Comparison of ENCODE assay signal across 8 mouse cellular contexts in the genomic region with DNA sequence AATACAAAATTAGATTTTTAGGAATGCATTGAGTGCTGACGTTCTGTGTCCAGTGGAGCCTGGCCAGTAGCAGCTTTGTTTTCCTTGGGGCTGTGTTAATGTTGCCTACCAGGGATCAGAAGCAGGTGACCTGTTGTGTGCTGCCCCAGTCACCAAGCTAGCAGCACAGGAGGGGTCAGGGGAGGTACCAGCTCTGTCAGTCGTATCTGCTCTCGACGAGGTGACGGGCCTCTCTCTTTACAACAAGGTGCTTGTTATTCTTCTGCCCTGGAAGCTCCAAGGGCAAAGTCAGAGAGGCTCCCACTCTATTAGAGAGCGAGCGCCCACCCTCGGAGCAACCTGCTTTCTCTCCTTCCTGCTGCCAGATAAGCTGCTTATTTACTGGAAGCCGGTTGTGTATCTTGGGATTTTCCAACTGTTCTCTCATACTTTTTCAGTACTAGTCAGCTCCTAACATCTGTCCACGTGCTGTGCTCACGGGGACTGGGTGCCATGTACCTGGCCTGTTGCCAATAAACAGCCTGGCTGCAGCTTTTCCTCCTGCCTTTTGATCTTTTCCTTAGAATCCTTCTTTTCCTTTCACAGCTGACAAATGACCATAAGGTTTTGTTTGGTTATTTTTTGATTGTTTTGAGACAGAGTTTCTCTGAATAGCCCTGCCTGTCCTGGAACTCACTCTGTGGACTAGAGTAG. TPM values are rescaled to one million over a fixed set of nuclear protein-coding genes. Genes with fewer than 3 reads are reported as not detected.
DNase-seq lines count a peak whose midpoint lies in the region; ATAC-seq and TF ChIP-seq lines count a peak whose summit lies in the region.

No protein-coding gene starts in this region.

- ATAC-seq in embryonic facial prominence, embryonic 14.5 days (ENCODE audit: low read depth): no peak
- peak; percentile 7; the same call in 1 of the 2 replicates for ATAC-seq in intestine, embryonic 16.5 days
- ATAC-seq in midbrain, embryonic 11.5 days (ENCODE audit: low FRiP score): no peak

- 0 out of 2 replicates have a peak, but pooled peaks cover 5% of the 10 kb centered on the region for H3K36me3 ChIP-seq in embryonic facial prominence, embryonic 14.5 days (ENCODE audit: control insufficient read depth, insufficient read depth, low read length)
- H3K36me3 ChIP-seq in intestine, embryonic 16.5 days (ENCODE audit: control insufficient read depth, insufficient read depth, low read length): no peaks in the 10 kb centered on the region
- H3K36me3 ChIP-seq in midbrain, embryonic 11.5 days (ENCODE audit: control insufficient read depth, insufficient read depth, low read length): no peaks in the 10 kb centered on the region

- DNase-seq in left cerebral cortex, postnatal 25 days (ENCODE audit: low spot score in 2 of 2): peak; percentile 15 to 21
- no peak for DNase-seq in left cerebral cortex, adult 2 months (ENCODE audit: extremely low spot score in 1 of 2, low spot score in 2 of 2)
- peak; percentile 30 for DNase-seq in embryonic facial prominence, embryonic 14.5 days (ENCODE audit: low spot score)
- DNase-seq in midbrain, embryonic 11.5 days (ENCODE audit: low spot score, missing footprints): peak; percentile 89
- no peak for DNase-seq in right cerebral cortex, postnatal 14 days
- no peak for DNase-seq in embryo, embryonic 9.5 days (ENCODE audit: extremely low spot score)
- DNase-seq in lung, postnatal 4 days: no peak

- 25% methylated on average over 11 of the region's 11 CpGs for WGBS in embryonic facial prominence, embryonic 14.5 days
- WGBS in intestine, embryonic 16.5 days: 15% methylated on average over 11 of the region's 11 CpGs
- whole genome bisulfite sequencing in midbrain, embryonic 11.5 days: 6% methylated on average over 11 of the region's 11 CpGs

- no peak overlapping the region for H3K4me2 ChIP-seq in embryonic facial prominence, embryonic 14.5 days (ENCODE audit: low read depth, low read length)
- peak overlapping the region; percentile 75; the same call in 1 of the 2 replicates for H3K4me2 ChIP-seq in intestine, embryonic 16.5 days (ENCODE audit: low read depth, low read length)
- H3K4me2 ChIP-seq in midbrain, embryonic 11.5 days: no peak overlapping the region

- H3K9ac ChIP-seq in embryonic facial prominence, embryonic 14.5 days (ENCODE audit: low read depth, low read length): peak overlapping the region; percentile 20; the same call in 1 of the 2 replicates
- 0 out of 2 replicates have a peak overlapping the region, but pooled peaks have one; percentile 4 for H3K9ac ChIP-seq in intestine, embryonic 16.5 days (ENCODE audit: low read depth, low read length)
- 0 out of 2 replicates have a peak overlapping the region, but pooled peaks have one; percentile 3 for H3K9ac ChIP-seq in midbrain, embryonic 11.5 days (ENCODE audit: low read length)

- TF ChIP-seq CTCF in left cerebral cortex, adult 2 months (IDR thresholded peaks at IDR 0.05): no peak

- no peak overlapping the region for H3K4me3 ChIP-seq in left cerebral cortex, adult 2 months
- no peak overlapping the region for H3K4me3 ChIP-seq in embryonic facial prominence, embryonic 14.5 days (ENCODE audit: low read depth, low read length)
- 0 out of 2 replicates have a peak overlapping the region, but pooled peaks have one; percentile 1 for H3K4me3 ChIP-seq in intestine, embryonic 16.5 days (ENCODE audit: low read length)
- H3K4me3 ChIP-seq in midbrain, embryonic 11.5 days (ENCODE audit: low read depth, low read length): no peak overlapping the region

- no peak overlapping the region; the same call in 1 of the 2 replicates for H3K27ac ChIP-seq in left cerebral cortex, adult 2 months
- H3K27ac ChIP-seq in embryonic facial prominence, embryonic 14.5 days (replicated peaks; ENCODE audit: low read depth, low read length): no peak overlapping the region
- H3K27ac ChIP-seq in intestine, embryonic 16.5 days (ENCODE audit: low read length): peak overlapping the region; percentile 99
- H3K27ac ChIP-seq in midbrain, embryonic 11.5 days (ENCODE audit: low read depth, low read length): no peak overlapping the region

- H3K27me3 ChIP-seq in embryonic facial prominence, embryonic 14.5 days (replicated peaks; ENCODE audit: control insufficient read depth, insufficient read depth, low read length): no peaks in the 10 kb centered on the region; the same call in 1 of the 2 replicates
- no peaks in the 10 kb centered on the region for H3K27me3 ChIP-seq in intestine, embryonic 16.5 days (replicated peaks; ENCODE audit: control insufficient read depth, insufficient read depth, low read length)
- H3K27me3 ChIP-seq in midbrain, embryonic 11.5 days (ENCODE audit: control insufficient read depth, insufficient read depth, low read length): no peaks in the 10 kb centered on the region; the same call in 1 of the 2 replicates

- intact Hi-C loops in left cerebral cortex, postnatal 25 days (cut with DNase I): loop anchor here (5.0 kb wide), 1 partner anchor 1034 kb away; a partner anchor contains a TSS
- intact Hi-C loops in left cerebral cortex, adult 2 months (cut with DNase I): loop anchor here (10.0 kb wide), 1 partner anchor 1036 kb away; a partner anchor contains a TSS

- H3K4me1 ChIP-seq in embryonic facial prominence, embryonic 14.5 days (ENCODE audit: control insufficient read depth, insufficient read depth, low read length): peaks cover 13% of the 10 kb centered on the region
- H3K4me1 ChIP-seq in intestine, embryonic 16.5 days (ENCODE audit: control insufficient read depth, insufficient read depth, low read length): peaks cover 21% of the 10 kb centered on the region
- H3K4me1 ChIP-seq in midbrain, embryonic 11.5 days (ENCODE audit: control insufficient read depth, insufficient read depth, low read length): peaks cover 23% of the 10 kb centered on the region

- H3K9me3 ChIP-seq in embryonic facial prominence, embryonic 14.5 days (ENCODE audit: control insufficient read depth, low read length): no peaks in the 10 kb centered on the region
- H3K9me3 ChIP-seq in intestine, embryonic 16.5 days (ENCODE audit: control insufficient read depth, low read length): no peaks in the 10 kb centered on the region
- H3K9me3 ChIP-seq in midbrain, embryonic 11.5 days (ENCODE audit: control insufficient read depth, low read length): no peaks in the 10 kb centered on the region

RNA-seq across cellular contexts. Expression of a gene that starts 2.8 kb away (rescaled TPM):
- 10 to 100 TPM; 54.8 to 66.0 TPM for total RNA-seq in left cerebral cortex, postnatal 25 days (2021)
- 100 to 1,000 TPM in 1 of 2 experiments, 10 to 100 TPM in 1; 67.1 to 111 TPM for total RNA-seq in left cerebral cortex, adult 2 months (2021)
- 5.4 and 5.9 TPM in 2 replicates for polyA plus RNA-seq in embryonic facial prominence, embryonic 14.5 days (2014; fragmentation: Nextera tagmentation; extraction: Ambion mirVana)
- 4.4 and 4.7 TPM in 2 replicates for polyA plus RNA-seq in intestine, embryonic 16.5 days (2015; fragmentation: Nextera tagmentation; extraction: Ambion mirVana)
- polyA plus RNA-seq in midbrain, embryonic 11.5 days (2014; fragmentation: Nextera tagmentation; extraction: Ambion mirVana): 5.2 and 6.2 TPM in 2 replicates

Comparison
In these comparisons a context has a peak if more than half of its experiments do, and no peak if none do; other contexts are left out.
1. DNase-seq: peak in left cerebral cortex, postnatal 25 days (2 of 2), embryonic facial prominence, embryonic 14.5 days (single experiment) and midbrain, embryonic 11.5 days (single experiment); none in left cerebral cortex, adult 2 months (0 of 2), right cerebral cortex, postnatal 14 days (single experiment), embryo, embryonic 9.5 days (single experiment) and lung, postnatal 4 days (0 of 2).
2. Peak in every context shown above with its lines, with median percentiles within 50 percentile points of each other: H3K9ac ChIP-seq.